Mouse (Mus musculus) layer of hippocampus, postnatal 14 days (tissue): ENCODE results near the gene 2700097O09Rik. TPM values are rescaled to one million over a fixed set of nuclear protein-coding genes. Genes with fewer than 3 reads are reported as not detected.
"Not testable (repeated sequence)": the region's sequence is repeated elsewhere in the genome, so short reads cannot be mapped to it uniquely, and the experiment has no call there.

Experiments used
- DNase-seq, 2 experiments: peaks; one replicate each; pipeline ENCODE4 v3.0.0; 2021 to 2022; ENCODE audit warnings: low spot score in 2 of 2, mixed read lengths in 1 of 2
- long read RNA-seq, 2 experiments: library from polyadenylated mRNA; stranded (forward); transcript quantifications; one replicate each; pipeline ENCODE4 v2.0.0; 2021
- total RNA-seq, 2 experiments: library from RNA; stranded (reverse); gene quantifications; 2 replicates each; pipeline ENCODE4 v1.2.3; 2021

The 2700097O09Rik gene
- total RNA-seq = 1 to 10 TPM; 8.1 to 8.6 TPM
- long read RNA-seq, experiment 1, partial matches to known transcripts = 3 of 4 reads
- long read RNA-seq, experiment 1, other reads (novel, unspliced or antisense) = 1 of 4 reads
- long read RNA-seq, experiment 2, partial matches to known transcripts = 4 of 10 reads
- long read RNA-seq, experiment 2, other reads (novel, unspliced or antisense) = 5 of 10 reads

GRCm38 (mm10) chr12:55079726-55080600 lies at the start of gene 2700097O09Rik, which contains the start of gene Srp54a:
Gene 2700097O09Rik, minus strand, starts transcription at chr12:55080110.
Gene Srp54a, plus strand, starts transcription at chr12:55080262.
- peak; percentile 94 to 95 for DNase-seq

- not testable (repeated sequence) for DNase-seq
These were observed 44.8 kb upstream of the 2700097O09Rik start for GRCm38 (mm10) chr12:55124731-55125130.

GRCm38 (mm10) chr12:55124242-55124641 lies 44.3 kb upstream of the 2700097O09Rik start, which contains the start of gene Fam177a:
Gene Fam177a, plus strand, starts transcription at chr12:55124469.
- DNase-seq = not testable (repeated sequence)

- not testable (repeated sequence) for DNase-seq
These were observed 32.7 kb upstream of the 2700097O09Rik start for GRCm38 (mm10) chr12:55112616-55113015.

GRCm38 (mm10) chr12:55092127-55092526 lies 12.2 kb upstream of the 2700097O09Rik start:
- DNase-seq = not testable (repeated sequence)

GRCm38 (mm10) chr12:55080601-55080942 lies 662 bp upstream of the 2700097O09Rik start:
- DNase-seq = not testable (repeated sequence)

GRCm38 (mm10) chr12:55078706-55079105 lies 1.2 kb downstream of the 2700097O09Rik start:
- not testable (repeated sequence) for DNase-seq

GRCm38 (mm10) chr12:55075296-55075695 lies 4.6 kb downstream of the 2700097O09Rik start:
- DNase-seq = no peak

- no peak for DNase-seq
These were observed 6.2 kb downstream of the 2700097O09Rik start for GRCm38 (mm10) chr12:55073686-55074085.

- DNase-seq = no peak
These were observed 7.4 kb downstream of the 2700097O09Rik start for GRCm38 (mm10) chr12:55072495-55072894.

- DNase-seq = no peak
These were observed 17.8 kb downstream of the 2700097O09Rik start for GRCm38 (mm10) chr12:55062141-55062540.

GRCm38 (mm10) chr12:55061006-55061405 lies 18.9 kb downstream of the 2700097O09Rik start:
- DNase-seq = peak in 1 of 2 experiments; percentile 7

GRCm38 (mm10) chr12:55060212-55060898 lies 19.6 kb downstream of the 2700097O09Rik start:
- DNase-seq = no peak

- DNase-seq = no peak
These were observed 20.1 kb downstream of the 2700097O09Rik start for GRCm38 (mm10) chr12:55059812-55060211.

- peak in 1 of 2 experiments; percentile 28 for DNase-seq
These were observed 20.9 kb downstream of the 2700097O09Rik start for GRCm38 (mm10) chr12:55058865-55059615.

- DNase-seq = no peak
These were observed 23.2 kb downstream of the 2700097O09Rik start for GRCm38 (mm10) chr12:55056703-55057102.

GRCm38 (mm10) chr12:55054551-55055241 lies 25.2 kb downstream of the 2700097O09Rik start:
- DNase-seq = no peak

GRCm38 (mm10) chr12:55053267-55053666 lies 26.6 kb downstream of the 2700097O09Rik start:
- no peak for DNase-seq

- no peak for DNase-seq
These were observed 28.4 kb downstream of the 2700097O09Rik start for GRCm38 (mm10) chr12:55051210-55052173.
